Mouse (Mus musculus): ENCODE measurements around the gene Cdkn3. TPM values are rescaled to one million over a fixed set of nuclear protein-coding genes. Genes with fewer than 3 reads are reported as not detected.
"Not testable (repeated sequence)": the region's sequence is repeated elsewhere in the genome, so short reads cannot be mapped to it uniquely, and the experiment has no call there.

The Cdkn3 gene
- 1 to 10 TPM; 2.9 to 4.8 TPM for total RNA-seq (2021)
- long read RNA-seq, experiment 1, partial matches to known transcripts, result 0 of 2 reads
- long read RNA-seq, experiment 1, other reads (novel, unspliced or antisense), result 2 of 2 reads
- long read RNA-seq, experiment 2, result 0 reads

DNA sequence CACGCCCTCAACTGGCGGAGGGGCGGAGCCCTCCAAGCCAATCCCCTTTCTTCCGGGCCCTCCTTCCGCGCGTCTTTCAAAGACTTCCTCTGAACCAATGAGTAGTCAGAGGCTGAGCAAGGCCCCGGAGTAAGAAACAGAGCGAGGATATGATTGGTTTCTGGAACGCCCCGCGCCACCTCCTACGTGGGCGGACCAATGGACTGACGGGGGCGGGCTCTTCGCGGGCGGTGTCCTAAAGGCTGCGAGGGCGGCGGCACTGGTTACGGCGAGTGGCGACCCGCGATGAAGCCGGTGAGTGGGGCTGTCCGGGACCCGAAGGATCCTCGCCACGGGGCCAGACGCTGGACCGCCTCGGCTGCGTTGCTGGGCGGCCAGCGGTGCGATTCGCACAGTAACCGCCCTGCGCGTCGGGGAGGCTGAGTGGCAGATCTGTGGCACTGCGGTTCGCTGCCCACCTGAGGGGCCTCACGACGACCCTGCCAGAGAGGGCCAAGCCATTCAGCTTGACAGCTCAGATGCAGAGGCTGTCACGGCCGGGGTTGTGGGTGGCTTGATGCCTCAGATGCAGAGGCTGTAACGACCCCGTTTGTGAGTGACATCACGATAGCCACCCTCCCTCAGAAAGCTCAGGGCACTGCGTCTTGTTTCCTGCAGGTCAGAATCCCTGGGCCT, at the start of gene Cdkn3:
Gene Cdkn3 (plus strand): TSS at position 187 of the 675 bp plus-strand sequence.
- intact Hi-C loops (cut with DNase I), result no loop called here
- DNase-seq, result peak; percentile 90 to 93

DNA sequence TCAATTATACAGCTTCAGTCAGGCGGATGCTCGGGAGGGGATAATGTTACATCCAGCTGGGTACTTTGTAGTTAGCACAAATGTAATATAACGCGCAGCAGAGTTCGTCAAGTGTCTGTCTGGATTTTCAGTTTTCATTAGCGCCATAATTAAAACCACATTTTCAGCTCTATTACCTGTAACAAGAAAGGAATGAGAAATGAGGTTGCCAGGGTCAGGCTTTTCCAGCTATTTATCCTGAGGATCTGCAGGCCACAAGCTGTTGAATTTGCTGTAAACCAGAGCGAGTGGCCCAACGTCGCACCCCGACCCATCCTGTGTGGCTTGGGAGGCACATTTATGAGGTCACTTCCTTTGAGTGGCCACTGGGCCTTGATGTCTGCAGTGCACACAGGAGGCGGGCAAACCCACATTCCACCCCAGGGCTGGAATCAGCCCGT, 41.8 kb upstream of the Cdkn3 start:
- intact Hi-C loops (cut with DNase I), result no loop called here
- no peak for DNase-seq

- intact Hi-C loops (cut with DNase I), result loop anchor here (5.0 kb wide), 2 partner anchors 335 to 950 kb away; no protein-coding TSS in a partner anchor
- DNase-seq, result peak; percentile 35 to 55
Measured at GRCm38 (mm10) chr14:46722031-46722430, 38.3 kb upstream of the Cdkn3 start.

DNA sequence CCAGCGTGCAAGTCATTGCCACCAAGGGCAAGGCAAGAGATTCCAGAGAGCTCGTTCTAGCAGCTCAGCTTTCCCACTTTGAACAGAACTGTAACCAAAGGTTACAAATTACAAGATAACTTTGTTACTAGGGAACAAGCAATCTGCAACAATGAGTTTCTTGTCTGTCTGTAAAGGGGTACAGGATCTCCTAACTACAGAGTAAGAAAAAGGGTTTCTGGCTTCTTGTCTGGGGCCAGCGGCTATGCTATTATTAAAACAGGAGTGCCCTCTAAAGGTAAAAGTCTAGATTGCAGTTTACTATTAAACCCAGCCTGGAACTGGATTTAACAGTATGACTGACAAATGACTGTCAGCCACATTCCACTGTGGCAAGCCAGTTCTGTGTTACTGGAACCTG, 36.5 kb upstream of the Cdkn3 start:
- intact Hi-C loops (cut with DNase I), result loop anchor here (1.0 to 5.0 kb wide), 4 partner anchors 337 to 952 kb away; no protein-coding TSS in a partner anchor
- peak in 1 of 2 experiments; percentile 6 for DNase-seq

- intact Hi-C loops (cut with DNase I), result loop anchor here (1.0 to 5.0 kb wide), 4 partner anchors 338 to 953 kb away; no protein-coding TSS in a partner anchor
- no peak for DNase-seq
Measured at GRCm38 (mm10) chr14:46724941-46725340, 35.4 kb upstream of the Cdkn3 start.

DNA sequence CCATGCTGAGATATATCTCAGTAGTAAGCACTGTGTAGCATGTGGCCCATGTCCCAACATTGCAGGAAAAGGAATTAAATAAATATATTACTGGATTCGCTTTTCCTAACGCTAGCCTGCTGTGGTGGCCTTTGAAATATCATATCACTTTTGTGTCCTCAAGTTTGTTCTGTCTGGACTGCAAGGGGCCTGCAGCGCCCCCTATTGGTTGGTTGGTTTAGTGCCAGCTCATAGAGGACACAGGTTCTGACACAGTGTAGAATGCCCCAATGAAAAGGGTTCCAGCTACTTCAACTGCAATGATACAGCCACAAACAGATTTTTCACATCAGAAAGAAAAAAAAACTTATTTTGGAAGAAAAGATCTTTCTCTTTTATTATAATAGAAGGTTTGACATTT, 34.6 kb upstream of the Cdkn3 start:
- intact Hi-C loops (cut with DNase I), result loop anchor here (2.0 kb wide), 1 partner anchor 847 kb away; no protein-coding TSS in a partner anchor

GRCm38 (mm10) chr14:46734262-46734661, 26.1 kb upstream of the Cdkn3 start:
- intact Hi-C loops (cut with DNase I), result no loop called here
- DNase-seq, result peak; percentile 20 to 31

More for the DNA sequence above, 34.6 kb upstream of the Cdkn3 start:
- DNase-seq, result peak in 1 of 2 experiments; percentile 42

- peak in 1 of 2 experiments; percentile 31 for DNase-seq
- intact Hi-C loops (cut with DNase I), result no loop called here
Measured at GRCm38 (mm10) chr14:46734761-46735455, 25.4 kb upstream of the Cdkn3 start.

DNA sequence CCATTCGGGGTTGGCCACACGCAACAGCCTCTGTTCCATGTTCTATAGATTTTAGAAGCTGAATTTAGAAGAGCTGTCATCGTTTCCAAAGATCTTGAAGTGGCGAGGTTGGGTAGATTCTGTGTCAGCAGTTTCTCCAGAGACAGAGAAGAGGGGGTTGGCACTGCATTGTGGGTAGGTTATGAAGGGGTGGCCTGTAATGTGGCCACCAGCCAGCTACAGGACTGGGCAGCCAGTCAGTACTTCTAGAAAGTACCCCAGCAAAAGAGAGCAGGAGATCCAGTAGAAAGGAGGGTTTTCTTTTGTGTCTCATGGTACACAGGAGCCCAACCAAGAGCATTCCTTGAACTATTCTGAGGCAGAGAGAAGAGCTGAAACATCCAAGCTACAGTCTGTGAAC, 24.0 kb upstream of the Cdkn3 start:
- DNase-seq, result no peak
- intact Hi-C loops (cut with DNase I), result no loop called here

DNA sequence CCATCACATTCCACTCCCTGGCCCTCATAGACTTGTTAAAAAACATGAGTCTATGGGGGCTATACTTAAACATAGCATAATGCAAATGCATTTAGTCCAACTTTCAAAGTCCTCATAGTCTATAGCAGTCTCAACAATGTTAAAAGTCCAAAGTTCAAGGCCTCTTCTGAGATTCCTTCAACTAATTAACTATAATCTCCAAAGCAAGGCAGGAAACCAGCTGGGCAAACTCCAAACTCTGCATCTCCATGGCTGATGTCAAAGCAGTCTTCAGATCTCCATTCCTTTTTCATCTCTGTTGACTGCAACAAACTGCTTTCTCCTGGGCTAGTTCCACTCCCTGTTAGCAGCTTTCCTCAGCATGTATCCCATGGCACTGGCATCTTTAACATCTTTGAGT, 23.0 kb upstream of the Cdkn3 start:
- DNase-seq; intact Hi-C loops (cut with DNase I): not testable (repeated sequence)

GRCm38 (mm10) chr14:46742674-46743073, 17.7 kb upstream of the Cdkn3 start:
- intact Hi-C loops (cut with DNase I), result no loop called here
- DNase-seq, result no peak

- no peak for DNase-seq
- intact Hi-C loops (cut with DNase I), result no loop called here
Measured at GRCm38 (mm10) chr14:46745413-46745812, 14.9 kb upstream of the Cdkn3 start.

- intact Hi-C loops (cut with DNase I), result not testable (repeated sequence)
Measured at GRCm38 (mm10) chr14:46754371-46754770, 6.0 kb upstream of the Cdkn3 start.

GRCm38 (mm10) chr14:46755851-46756250, 4.5 kb upstream of the Cdkn3 start:
- intact Hi-C loops (cut with DNase I), result no loop called here
- no peak for DNase-seq

More at GRCm38 (mm10) chr14:46754371-46754770, 6.0 kb upstream of the Cdkn3 start:
- not testable (repeated sequence) for DNase-seq

DNA sequence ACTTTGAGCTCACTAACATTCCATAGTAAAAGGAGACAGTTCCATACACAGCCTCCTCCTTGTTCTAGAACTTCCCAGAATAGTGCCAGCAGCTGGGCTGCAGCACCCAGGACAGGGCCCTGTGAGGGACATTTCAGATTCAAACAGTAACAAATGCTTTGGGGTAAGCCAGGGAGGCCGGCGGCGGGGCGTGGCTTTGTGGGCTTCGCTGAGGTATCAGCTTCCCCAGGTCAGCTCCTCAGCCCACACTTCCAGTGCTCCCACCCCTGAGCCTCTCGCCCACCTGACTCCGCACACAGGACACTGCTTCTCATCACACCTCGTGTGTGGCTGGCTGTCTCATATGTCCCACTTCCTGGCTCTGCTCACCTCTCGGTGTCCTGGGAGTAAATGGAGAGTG, 2.6 kb upstream of the Cdkn3 start:
- intact Hi-C loops (cut with DNase I), result no loop called here
- no peak for DNase-seq

GRCm38 (mm10) chr14:46759970-46760354, 379 bp upstream of the Cdkn3 start:
- intact Hi-C loops (cut with DNase I), result no loop called here

GRCm38 (mm10) chr14:46761186-46761585, 845 bp downstream of the Cdkn3 start:
- intact Hi-C loops (cut with DNase I), result no loop called here
- no peak for DNase-seq

More at GRCm38 (mm10) chr14:46759970-46760354, 379 bp upstream of the Cdkn3 start:
- no peak for DNase-seq

DNA sequence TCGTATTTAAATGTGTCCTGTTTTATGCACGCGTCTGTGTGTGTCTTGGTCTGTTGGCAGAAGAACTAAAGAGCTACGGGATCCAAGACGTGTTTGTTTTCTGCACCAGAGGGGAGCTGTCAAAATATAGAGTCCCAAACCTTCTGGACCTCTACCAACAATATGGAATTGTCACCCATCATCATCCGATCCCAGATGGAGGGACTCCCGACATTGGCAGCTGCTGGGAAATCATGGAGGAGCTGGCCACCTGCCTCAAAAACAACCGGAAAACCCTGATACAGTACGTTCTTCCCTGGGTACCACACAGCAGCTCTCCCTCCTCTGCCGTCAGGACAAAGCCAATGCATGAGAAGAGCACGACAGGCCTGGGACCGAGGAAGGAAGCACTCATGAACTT, 6.8 kb downstream of the Cdkn3 start:
- intact Hi-C loops (cut with DNase I), result no loop called here
- DNase-seq, result no peak

DNA sequence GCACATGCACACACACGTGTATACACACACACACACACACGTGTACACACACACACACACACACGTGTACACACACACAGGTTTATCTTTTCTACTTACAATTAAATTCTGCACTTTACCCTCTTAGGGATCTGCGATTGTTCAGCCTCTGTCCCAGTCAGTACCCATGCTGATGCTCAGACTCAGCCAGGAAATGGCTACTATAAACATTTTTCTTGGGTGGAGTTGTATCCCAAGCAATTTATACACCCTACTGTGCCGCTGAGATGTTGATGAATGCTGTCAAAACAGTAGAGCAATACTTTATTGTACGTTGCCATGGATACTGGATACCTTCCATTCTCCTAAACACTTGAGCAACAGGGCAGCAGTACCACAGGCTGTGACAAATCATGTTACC, 9.7 kb downstream of the Cdkn3 start:
- intact Hi-C loops (cut with DNase I), result no loop called here
- DNase-seq, result no peak

- intact Hi-C loops (cut with DNase I), result no loop called here
- DNase-seq, result no peak
Measured at GRCm38 (mm10) chr14:46778756-46779155, 18.4 kb downstream of the Cdkn3 start.

GRCm38 (mm10) chr14:46779217-46779616, 18.9 kb downstream of the Cdkn3 start:
- DNase-seq, result no peak
- intact Hi-C loops (cut with DNase I), result no loop called here
